28 mouse cellular contexts compared by ENCODE assay signal in genomic region chr15:97712546-97712945, GRCm38 (mm10). TPM values are rescaled to one million over a fixed set of nuclear protein-coding genes. Genes with fewer than 3 reads are reported as not detected.
"Had no signal": no experiment of that assay in that cellular context is flagged by ENCODE, and none has a peak within 500 bp of the region (broad histone marks: within the 10 kb centered on the region; RNA-seq: fewer than 3 reads in every experiment).

No protein-coding gene starts in this region.

- H3K4me1 ChIP-seq: liver, embryonic 12.5 days; liver, embryonic 13.5 days; liver, embryonic 15.5 days; lung, embryonic 15.5 days; midbrain, embryonic 12.5 days had no signal

- DNase-seq: left cerebral cortex, postnatal 4 days; liver; liver, embryonic 13.5 days; liver, postnatal 0 days; lung, adult 18-20 months; lung, adult 2 months; lung, embryonic 14.5 days; lung, postnatal 10 days; lung, postnatal 14 days; lung, postnatal 36 days; lung, postnatal 4 days; midbrain, embryonic 14.5 days had no signal

- H3K9me3 ChIP-seq: limb, embryonic 10.5 days; limb, embryonic 12.5 days; limb, embryonic 13.5 days; limb, embryonic 15.5 days; liver, embryonic 12.5 days; liver, embryonic 13.5 days; liver, embryonic 15.5 days; lung, embryonic 15.5 days; megakaryocyte, embryonic 14.5 days; midbrain, embryonic 12.5 days had no signal

- H3K27ac ChIP-seq: left cerebral cortex, adult 2 months; limb, embryonic 10.5 days; limb, embryonic 12.5 days; limb, embryonic 13.5 days; limb, embryonic 15.5 days; liver, embryonic 12.5 days; liver, embryonic 13.5 days; liver, embryonic 14.5 days; liver, embryonic 15.5 days; lung, embryonic 15.5 days; macrophage; midbrain, embryonic 12.5 days had no signal

- ATAC-seq: liver, embryonic 12.5 days; liver, postnatal 0 days; lung, postnatal 0 days; midbrain, embryonic 16.5 days had no signal

- H3K4me3 ChIP-seq: left cerebral cortex, adult 2 months; limb, embryonic 10.5 days; limb, embryonic 12.5 days; limb, embryonic 13.5 days; limb, embryonic 15.5 days; liver, embryonic 12.5 days; liver, embryonic 13.5 days; liver, embryonic 15.5 days; lung, embryonic 15.5 days; megakaryocyte, embryonic 14.5 days; midbrain, embryonic 12.5 days; myocyte had no signal

- H3K4me2 ChIP-seq: limb, embryonic 12.5 days; limb, embryonic 13.5 days; limb, embryonic 15.5 days; liver, embryonic 11.5 days; liver, embryonic 12.5 days; liver, embryonic 13.5 days; liver, embryonic 15.5 days; lung, embryonic 14.5 days; lung, embryonic 15.5 days; midbrain, embryonic 12.5 days had no signal

- H3K36me3 ChIP-seq: limb, embryonic 10.5 days; limb, embryonic 12.5 days; limb, embryonic 13.5 days; limb, embryonic 15.5 days; liver, embryonic 12.5 days; liver, embryonic 13.5 days; liver, embryonic 15.5 days; lung, embryonic 15.5 days; midbrain, embryonic 12.5 days had no signal

- H3K9ac ChIP-seq: limb, embryonic 12.5 days; limb, embryonic 13.5 days; limb, embryonic 15.5 days; liver, embryonic 12.5 days; liver, embryonic 13.5 days; liver, embryonic 14.5 days; liver, embryonic 15.5 days; liver, postnatal 0 days; lung, embryonic 14.5 days; lung, embryonic 15.5 days; midbrain, embryonic 12.5 days had no signal

- H3K27me3 ChIP-seq: limb, embryonic 12.5 days; limb, embryonic 13.5 days; limb, embryonic 15.5 days; lung, embryonic 15.5 days had no signal

RNA-seq across cellular contexts. Expression of gene Endou, which starts 18.6 kb away (rescaled TPM):
- polyA plus RNA-seq: liver, embryonic 11.5 days; liver, embryonic 12.5 days; liver, embryonic 13.5 days; lung, embryonic 14.5 days had no signal
